Mouse (Mus musculus): ENCODE data around the gene Rrn3.

Gene Rrn3

DNA sequence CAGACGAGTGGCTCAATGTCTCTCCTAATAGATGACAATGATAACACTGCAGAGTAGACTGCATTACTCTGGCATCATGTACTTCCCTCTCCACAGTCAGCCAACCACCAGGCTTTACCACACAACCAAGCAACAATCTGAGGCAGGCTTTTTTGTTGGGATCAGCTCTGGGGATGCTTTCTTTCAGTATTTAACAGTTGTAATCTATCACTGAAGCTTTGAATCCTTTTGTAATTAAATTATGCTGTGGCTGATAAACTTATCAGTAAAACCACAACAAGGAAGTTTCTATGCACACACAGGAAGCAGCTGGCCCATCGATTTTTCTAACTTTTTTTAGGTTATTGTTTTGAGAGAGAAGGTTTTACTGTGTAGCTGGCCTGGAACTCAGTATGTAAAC is 67.8 kb downstream of the Rrn3 start:
- no peak for DNase-seq (ENCODE audit: low read depth, low spot score)

- no peak for DNase-seq (ENCODE audit: low read depth, low spot score)
Observed at GRCm38 (mm10) chr16:13851446-13851845, 70.9 kb downstream of the Rrn3 start.

DNA sequence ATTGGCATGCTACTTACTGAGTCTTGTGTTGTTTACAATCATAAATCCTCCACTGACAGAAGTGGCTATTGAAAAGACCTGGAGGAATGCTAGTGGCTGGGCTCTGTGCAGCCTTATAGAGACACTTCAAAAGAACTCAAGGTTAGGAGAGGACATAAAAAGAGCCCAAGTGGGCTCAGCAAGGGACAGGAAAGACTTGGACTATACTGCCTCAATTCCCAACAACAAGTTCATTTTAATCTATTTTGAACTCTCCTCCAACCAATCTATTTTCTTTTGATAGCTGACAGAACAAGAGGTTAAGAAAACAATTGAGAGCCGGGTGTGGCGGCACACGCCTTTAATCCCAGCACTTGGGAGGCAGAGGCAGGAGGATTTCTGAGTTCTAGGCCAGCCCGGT is 73.4 kb downstream of the Rrn3 start:
- DNase-seq (ENCODE audit: low read depth, low spot score), result no peak
